Mouse (Mus musculus) CH12.LX (cell line): ENCODE results near the gene Sike1. TPM values are rescaled to one million over a fixed set of nuclear protein-coding genes. Genes with fewer than 3 reads are reported as not detected.

ENCODE experiments used
- DNase-seq: peaks from one replicate; pipeline ENCODE4 v3.0.0-alpha.2; 2013; ENCODE audit errors: extremely low read depth
- H3K27ac ChIP-seq: 2 replicates; pipeline ENCODE4 v1.5.1; 2012; ENCODE audit warnings: low read depth, mild to moderate bottlenecking, control low read depth, moderate library complexity; ENCODE audit not compliant: insufficient read depth
- H3K27me3 ChIP-seq: replicated peaks from 2 replicates; pipeline ENCODE3; 2012; ENCODE audit warnings: inconsistent platforms
- H3K36me3 ChIP-seq, 2 experiments: replicated peaks in 1 of 2; 2 replicates each; pipeline versions ENCODE3 to v1.6.1; 2012; ENCODE audit warnings: inconsistent platforms in 1 of 2, low read length in 1 of 2, mild to moderate bottlenecking in 1 of 2, mixed read lengths in 1 of 2, moderate library complexity in 1 of 2; ENCODE audit not compliant: control insufficient read depth in 1 of 2, insufficient read depth in 1 of 2
- H3K4me1 ChIP-seq, 2 experiments: 2 replicates each; pipeline ENCODE4 v1.6.1; 2012; ENCODE audit warnings: inconsistent platforms in 1 of 2, moderate library complexity in 1 of 2; ENCODE audit not compliant: insufficient read depth in 2 of 2, control insufficient read depth in 1 of 2
- H3K4me2 ChIP-seq: 2 replicates; pipeline ENCODE4 v1.6.1; 2012; ENCODE audit warnings: low read depth, mild to moderate bottlenecking, control low read depth; ENCODE audit not compliant: poor library complexity, insufficient read depth, severe bottlenecking
- H3K4me3 ChIP-seq, 3 experiments: fragments of 150-350 bp in 1 of 3; sonication (generic) in 1 of 3; replicated peaks in 1 of 3; 2 replicates each; pipeline versions ENCODE3 to v1.5.1; 2011 to 2012; ENCODE audit warnings: low read depth in 2 of 3, low read length in 2 of 3, mild to moderate bottlenecking in 2 of 3, moderate library complexity in 2 of 3, control low read depth in 1 of 3, improper control_type of control experiment in 1 of 3, inconsistent platforms in 1 of 3, mixed read lengths in 1 of 3; ENCODE audit not compliant: poor library complexity in 1 of 3
- H3K79me2 ChIP-seq: replicated peaks from 2 replicates; pipeline ENCODE4 v1.6.1; 2012; ENCODE audit warnings: mild to moderate bottlenecking, moderate library complexity; ENCODE audit not compliant: control insufficient read depth, poor library complexity, insufficient read depth, severe bottlenecking; ENCODE audit errors: extremely low read depth
- H3K9ac ChIP-seq: 2 replicates; pipeline ENCODE4 v1.6.1; 2012; ENCODE audit warnings: low read depth, mild to moderate bottlenecking, control low read depth, moderate library complexity; ENCODE audit not compliant: insufficient read depth
- H3K9me3 ChIP-seq: replicated peaks from 2 replicates; pipeline ENCODE3; 2012; ENCODE audit warnings: low read length, inconsistent platforms, mixed read lengths
- CHD1 ChIP-seq: IDR thresholded peaks from 2 replicates; pipeline ENCODE4 v1.6.1; 2012; ENCODE audit warnings: low read depth, low read length, improper control_type of control experiment, inconsistent platforms
- CHD2 ChIP-seq: IDR thresholded peaks from 2 replicates; pipeline ENCODE4 v1.6.1; 2011; ENCODE audit warnings: low read length, improper control_type of control experiment
- ELF1 ChIP-seq: IDR thresholded peaks from 2 replicates; pipeline ENCODE4 v1.6.1; 2014; ENCODE audit warnings: low read depth, mild to moderate bottlenecking, inconsistent platforms, low read length, improper control_type of control experiment
- ETS1 ChIP-seq: conservative IDR thresholded peaks from 2 replicates; pipeline ENCODE4 v1.6.1; 2012; ENCODE audit warnings: low read depth, mild to moderate bottlenecking, inconsistent platforms, low read length, improper control_type of control experiment, moderate library complexity
- IRF4 ChIP-seq: IDR thresholded peaks from 2 replicates; pipeline ENCODE4 v1.6.1; 2014; ENCODE audit warnings: low read depth, mild to moderate bottlenecking, inconsistent platforms, low read length, improper control_type of control experiment
- JUND ChIP-seq: conservative IDR thresholded peaks from 2 replicates; pipeline ENCODE4 v1.6.1; 2011; ENCODE audit warnings: low read depth, low read length, improper control_type of control experiment
- KAT2A ChIP-seq: IDR thresholded peaks from 2 replicates; pipeline ENCODE4 v1.6.1; 2012; ENCODE audit warnings: low read length, improper control_type of control experiment, inconsistent platforms; ENCODE audit not compliant: insufficient replicate concordance
- MAFK ChIP-seq: IDR thresholded peaks from 2 replicates; pipeline ENCODE4 v1.6.1; 2011; ENCODE audit warnings: low read length, improper control_type of control experiment; ENCODE audit not compliant: insufficient replicate concordance
- MAZ ChIP-seq: IDR thresholded peaks from 2 replicates; pipeline ENCODE4 v1.6.1; 2012; ENCODE audit warnings: low read depth, mild to moderate bottlenecking, inconsistent platforms, low read length, improper control_type of control experiment, moderate library complexity
- MEF2A ChIP-seq: IDR thresholded peaks from 2 replicates; pipeline ENCODE4 v1.6.1; 2014; ENCODE audit warnings: low read depth, mild to moderate bottlenecking, inconsistent platforms, low read length, improper control_type of control experiment, borderline replicate concordance
- PAX5 ChIP-seq: IDR thresholded peaks from 2 replicates; pipeline ENCODE4 v1.6.1; 2012; ENCODE audit warnings: low read length, inconsistent platforms, mixed read lengths
- POLR2A ChIP-seq: IDR thresholded peaks from 2 replicates; pipeline ENCODE4 v1.6.1; 2011; ENCODE audit warnings: low read depth, mild to moderate bottlenecking, improper control_type of control experiment, low read length
- RAD21 ChIP-seq: IDR thresholded peaks from 2 replicates; pipeline ENCODE4 v1.6.1; 2011; ENCODE audit warnings: low read depth, mild to moderate bottlenecking, low read length, improper control_type of control experiment, moderate library complexity
- RCOR1 ChIP-seq: conservative IDR thresholded peaks from 2 replicates; pipeline ENCODE4 v1.6.1; 2012; ENCODE audit warnings: low read depth, mild to moderate bottlenecking, inconsistent platforms, low read length, improper control_type of control experiment
- SIN3A ChIP-seq: IDR thresholded peaks from 2 replicates; pipeline ENCODE4 v1.6.1; 2012; ENCODE audit warnings: low read length, improper control_type of control experiment, inconsistent platforms
- USF1 ChIP-seq: IDR thresholded peaks from 2 replicates; pipeline ENCODE4 v1.6.1; 2014; ENCODE audit warnings: low read depth, mild to moderate bottlenecking, inconsistent platforms, low read length, improper control_type of control experiment
- USF2 ChIP-seq: conservative IDR thresholded peaks from 2 replicates; pipeline ENCODE4 v1.6.1; 2011; ENCODE audit warnings: low read depth, low read length, improper control_type of control experiment
- ZKSCAN1 ChIP-seq: IDR thresholded peaks from 2 replicates; pipeline ENCODE4 v1.6.1; 2012; ENCODE audit warnings: low read depth, inconsistent platforms, low read length, improper control_type of control experiment, borderline replicate concordance
- ZNF384 ChIP-seq: IDR thresholded peaks from 2 replicates; pipeline ENCODE4 v1.6.1; 2012; ENCODE audit warnings: low read depth, low read length, improper control_type of control experiment, inconsistent platforms
- dilution Hi-C: fragments of 300-500 bp; cut with MboI; formaldehyde crosslinking; loops from 2 replicates; pipeline ENCODE4 v1.14.3; 2020; ENCODE audit warnings: low sequenced_read_pairs; ENCODE audit not compliant: extremely low pct_unique_long_range_greater_than_20kb, extremely low pct_ligation_motif_present
- in situ Hi-C: fragments of 300-500 bp; cut with MboI; formaldehyde crosslinking; loops from 3 replicates; pipeline ENCODE4 v1.14.3; 2019; ENCODE audit warnings: low sequenced_read_pairs, low pct_ligation_motif_present, low pct_unique_long_range_greater_than_20kb, mixed read lengths
- polyA plus RNA-seq: library from polyadenylated mRNA; unstranded; fragments of >175 nt; gene quantifications from 2 replicates; pipeline ENCODE4 v1.2.1, GENCODE M21; 2012; ENCODE audit warnings: low read depth; ENCODE audit not compliant: insufficient read length
- total RNA-seq, 2 experiments: library from RNA; depleted of rRNA; stranded (reverse); fragments of 300-350 nt in 1 of 2; fragments of >200 nt in 1 of 2; gene quantifications; 2 replicates each; pipeline ENCODE4 v1.2.3; 2012 to 2014

The Sike1 gene
- total and polyA plus RNA-seq, 3 experiments: 15.3 to 31.6 (median 28.2) TPM

DNA sequence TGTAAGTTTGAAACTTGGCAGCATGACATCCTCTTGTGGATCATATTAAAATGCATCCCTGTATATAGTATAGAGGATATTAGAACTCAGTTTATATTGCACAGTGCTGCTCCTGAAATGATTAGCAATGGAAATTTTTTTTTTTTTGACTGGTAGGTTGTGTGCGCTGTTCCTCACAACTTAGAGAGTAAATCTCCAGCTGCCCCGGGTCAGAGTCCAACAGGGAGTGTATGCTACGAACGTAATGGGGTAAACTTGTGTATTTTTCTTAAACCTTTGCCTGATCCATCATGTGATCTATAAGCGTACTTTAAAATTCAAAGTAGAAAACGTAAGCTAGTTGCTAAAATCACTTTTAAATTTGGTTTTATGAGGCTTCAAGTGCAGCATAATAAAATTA is 44.8 kb downstream of the Sike1 start:
- dilution Hi-C loops (no loop called here), in situ Hi-C loops (no loop called here)
- H3K9ac ChIP-seq: no peak overlapping the region
- H3K79me2 ChIP-seq: peaks cover 31% of the 10 kb centered on the region
- no peaks in the 10 kb centered on the region for H3K9me3 ChIP-seq
- H3K4me3 ChIP-seq: no peak overlapping the region
- H3K27me3 ChIP-seq: no peaks in the 10 kb centered on the region
- H3K36me3 ChIP-seq: peaks cover 35 to 85% of the 10 kb centered on the region in 2 experiments
- H3K4me2 ChIP-seq: no peak overlapping the region
- no peak overlapping the region for H3K27ac ChIP-seq
- DNase-seq: no peak
- TF ChIP-seq ZNF384 (no peak), USF1 (no peak), POLR2A (no peak), SIN3A (no peak), ETS1 (no peak), MAZ (no peak), ELF1 (no peak), JUND (no peak), PAX5 (no peak), RCOR1 (no peak), MEF2A (no peak), USF2 (no peak), MAFK (no peak)
- H3K4me1 ChIP-seq: peaks cover 0 to 10% of the 10 kb centered on the region in 2 experiments; a peak in 1 of 4 replicates

DNA sequence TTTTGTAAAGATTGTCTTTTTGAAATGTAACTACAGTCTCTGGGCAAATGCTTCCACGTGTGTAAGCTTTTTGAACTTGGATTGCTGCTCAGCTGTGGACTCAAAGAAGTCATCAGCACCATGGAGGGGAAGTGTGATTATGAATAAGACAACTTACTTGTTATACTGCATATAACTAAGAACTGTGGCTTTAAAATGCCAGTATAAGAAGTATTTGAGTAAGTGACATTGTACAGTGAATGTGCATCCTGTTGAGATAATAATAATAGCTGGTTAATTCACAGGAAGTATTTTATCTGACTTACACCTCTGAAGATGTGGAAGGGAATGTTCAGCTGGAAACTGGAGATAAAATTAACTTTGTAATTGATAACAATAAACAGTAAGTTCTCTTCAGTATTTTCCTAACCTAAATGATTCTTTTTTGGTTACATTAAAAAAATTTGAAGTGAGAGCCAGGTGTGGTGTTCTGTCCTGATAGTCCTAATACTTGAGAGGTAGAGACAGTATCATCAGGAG is 45.4 kb downstream of the Sike1 start:
- peaks cover 26% of the 10 kb centered on the region for H3K79me2 ChIP-seq
- H3K9ac ChIP-seq: no peak overlapping the region
- no peaks in the 10 kb centered on the region for H3K27me3 ChIP-seq
- no peaks in the 10 kb centered on the region for H3K9me3 ChIP-seq
- H3K4me1 ChIP-seq: peaks cover 0 to 10% of the 10 kb centered on the region in 2 experiments; a peak in 1 of 4 replicates
- DNase-seq: no peak
- H3K36me3 ChIP-seq: peaks cover 39 to 86% of the 10 kb centered on the region in 2 experiments
- dilution Hi-C loops: no loop called here
- no peak overlapping the region for H3K4me3 ChIP-seq
- H3K4me2 ChIP-seq: no peak overlapping the region
- no peak overlapping the region for H3K27ac ChIP-seq
- in situ Hi-C loops: no loop called here
- TF ChIP-seq IRF4 (no peak), CHD1 (no peak), KAT2A (no peak), ZKSCAN1 (no peak), RAD21 (no peak), CHD2 (no peak), MEF2A (no peak), SIN3A (no peak), JUND (no peak)
